Mouse (Mus musculus): Measurements from ENCODE around the gene Tst. TPM values are rescaled to one million over a fixed set of nuclear protein-coding genes. Genes with fewer than 3 reads are reported as not detected.

Gene Tst
- polyA plus RNA-seq, 1 experiment from 2014 or later: 8.5 TPM

Other genes with a start within 250 kb of the Tst start
- 121 and 122 TPM in 2 replicates for gene Ift27, start 231.8 kb downstream of the Tst start, polyA plus RNA-seq (2016; fragmentation: Nextera tagmentation; extraction: Ambion mirVana)
- gene Pvalb, start 199.5 kb downstream of the Tst start, polyA plus RNA-seq (2016; fragmentation: Nextera tagmentation; extraction: Ambion mirVana): not detected in 2 replicates
- gene Ncf4, start 161.1 kb downstream of the Tst start, polyA plus RNA-seq (2016; fragmentation: Nextera tagmentation; extraction: Ambion mirVana): 4.3 and 5.3 TPM in 2 replicates
- gene Csf2rb2, start 100.2 kb downstream of the Tst start, polyA plus RNA-seq (2016; fragmentation: Nextera tagmentation; extraction: Ambion mirVana): 0.40 and 0.45 TPM in 2 replicates
- 1.5 and 3.3 TPM in 2 replicates for gene Csf2rb, start 80.2 kb downstream of the Tst start, polyA plus RNA-seq (2016; fragmentation: Nextera tagmentation; extraction: Ambion mirVana)
- not detected in 2 replicates for gene Tex33, start 10.0 kb downstream of the Tst start, polyA plus RNA-seq (2016; fragmentation: Nextera tagmentation; extraction: Ambion mirVana)
- gene Mpst, start 509 bp upstream of the Tst start, polyA plus RNA-seq (2016; fragmentation: Nextera tagmentation; extraction: Ambion mirVana): 1.1 and 2.1 TPM in 2 replicates
- gene Kctd17, start 22.7 kb upstream of the Tst start, polyA plus RNA-seq (2016; fragmentation: Nextera tagmentation; extraction: Ambion mirVana): 42.8 and 49.9 TPM in 2 replicates
- 0.06 TPM in 1 of 2 replicates, not detected in the other for gene Tmprss6, start 62.7 kb upstream of the Tst start, polyA plus RNA-seq (2016; fragmentation: Nextera tagmentation; extraction: Ambion mirVana)
- gene Il2rb, start 89.4 kb upstream of the Tst start, polyA plus RNA-seq (2016; fragmentation: Nextera tagmentation; extraction: Ambion mirVana): 0.04 TPM in 1 of 2 replicates, not detected in the other
- 10.9 and 14.6 TPM in 2 replicates for gene C1qtnf6, start 125.5 kb upstream of the Tst start, polyA plus RNA-seq (2016; fragmentation: Nextera tagmentation; extraction: Ambion mirVana)
- not detected in 2 replicates for gene Sstr3, start 138.8 kb upstream of the Tst start, polyA plus RNA-seq (2016; fragmentation: Nextera tagmentation; extraction: Ambion mirVana)
- 4.3 and 4.4 TPM in 2 replicates for gene Rac2, start 166.9 kb upstream of the Tst start, polyA plus RNA-seq (2016; fragmentation: Nextera tagmentation; extraction: Ambion mirVana)
- 3.2 and 4.4 TPM in 2 replicates for gene Cyth4, start 191.1 kb upstream of the Tst start, polyA plus RNA-seq (2016; fragmentation: Nextera tagmentation; extraction: Ambion mirVana)